ENCODE assay signal across 8 mouse cellular contexts in genomic region chr6:71631196-71631595, GRCm38 (mm10). TPM values are rescaled to one million over a fixed set of nuclear protein-coding genes. Genes with fewer than 3 reads are reported as not detected.
DNase-seq lines count a peak whose midpoint lies in the region; ATAC-seq lines count a peak whose summit lies in the region.

No protein-coding gene starts in this region.

- peak; percentile 5 for DNase-seq in cerebellum, adult 9-11 months
- no peak for DNase-seq in cerebellum, adult 8-10 months
- DNase-seq in 416B (ENCODE audit: low read depth) = peak; percentile 49
- DNase-seq in right cerebral cortex, postnatal 4 days = no peak
- no peak for DNase-seq in layer of hippocampus, postnatal 10 days (ENCODE audit: low spot score in 2 of 2)

- no peak for ATAC-seq in forebrain, embryonic 13.5 days
- ATAC-seq in liver, embryonic 12.5 days = no peak
- ATAC-seq in activated CD4-positive, CD25-positive, alpha-beta regulatory T cell, adult 4 months = no peak

- peak overlapping the region; percentile 88 for H3K4me3 ChIP-seq in forebrain, embryonic 13.5 days
- H3K4me3 ChIP-seq in liver, embryonic 12.5 days = peak overlapping the region; percentile 88

- no peaks in the 10 kb centered on the region for H3K9me3 ChIP-seq in forebrain, embryonic 13.5 days (replicated peaks)
- H3K9me3 ChIP-seq in liver, embryonic 12.5 days (replicated peaks) = no peaks in the 10 kb centered on the region

- H3K27me3 ChIP-seq in forebrain, embryonic 13.5 days = no peaks in the 10 kb centered on the region
- H3K27me3 ChIP-seq in liver, embryonic 12.5 days (replicated peaks) = no peaks in the 10 kb centered on the region

- H3K36me3 ChIP-seq in forebrain, embryonic 13.5 days (ENCODE audit: poor library complexity, severe bottlenecking) = peaks cover 27% of the 10 kb centered on the region
- H3K36me3 ChIP-seq in liver, embryonic 12.5 days = peaks cover 38% of the 10 kb centered on the region

- WGBS in forebrain, embryonic 13.5 days = 9% methylated on average over 2 of the region's 2 CpGs
- 8% methylated on average over 2 of the region's 2 CpGs for WGBS in liver, embryonic 12.5 days (ENCODE audit: insufficient replicate concordance)

- no peak overlapping the region for H3K27ac ChIP-seq in forebrain, embryonic 13.5 days
- H3K27ac ChIP-seq in liver, embryonic 12.5 days = no peak overlapping the region

- H3K4me1 ChIP-seq in forebrain, embryonic 13.5 days = peaks cover 32% of the 10 kb centered on the region
- peaks cover 32% of the 10 kb centered on the region for H3K4me1 ChIP-seq in liver, embryonic 12.5 days

- H3K9ac ChIP-seq in forebrain, embryonic 13.5 days = peak overlapping the region; percentile 91
- H3K9ac ChIP-seq in liver, embryonic 12.5 days = peak overlapping the region; percentile 96

- peak overlapping the region; percentile 84 for H3K4me2 ChIP-seq in forebrain, embryonic 13.5 days
- H3K4me2 ChIP-seq in liver, embryonic 12.5 days = peak overlapping the region; percentile 86

RNA-seq across cellular contexts. Expression of gene Kdm3a, which starts 1.6 kb away (rescaled TPM):
- polyA plus RNA-seq in forebrain, embryonic 13.5 days (2015; fragmentation: Nextera tagmentation; extraction: Ambion mirVana) = 68.0 and 78.8 TPM in 2 replicates
- 22.6 and 24.5 TPM in 2 replicates for polyA plus RNA-seq in liver, embryonic 12.5 days (2016; fragmentation: Nextera tagmentation; extraction: Ambion mirVana)
- polyA plus RNA-seq in activated CD4-positive, CD25-positive, alpha-beta regulatory T cell, adult 4 months (2017; shearing (Covaris generic)) = 10 to 100 TPM; 42.6 to 50.1 TPM
- 10 to 100 TPM; 34.6 to 38.9 TPM for total RNA-seq in layer of hippocampus, postnatal 10 days (2021)

Comparison
In these comparisons a context has a peak if more than half of its experiments do, and no peak if none do; other contexts are left out.
1. DNase-seq: peak in cerebellum, adult 9-11 months (single experiment) and 416B (single experiment); none in cerebellum, adult 8-10 months (single experiment), right cerebral cortex, postnatal 4 days (single experiment) and layer of hippocampus, postnatal 10 days (0 of 2).